Mouse (Mus musculus) thymus, adult 2 months (tissue): ENCODE measurements around the gene Nav1.

Experiments
- CTCF ChIP-seq: fragments of 200-500 bp; IDR thresholded peaks from 2 replicates; pipeline ENCODE4 v1.5.1; 2012; ENCODE audit warnings: mild to moderate bottlenecking, control low read depth, low read length, moderate library complexity, borderline replicate concordance; ENCODE audit not compliant: control insufficient read depth, poor library complexity, insufficient read depth; ENCODE audit errors: extremely low read depth
- POLR2A ChIP-seq: fragments of 200-500 bp; IDR thresholded peaks from 2 replicates; pipeline ENCODE4 v1.6.1; 2012; ENCODE audit warnings: mild to moderate bottlenecking, low read length, control low read depth, moderate library complexity; ENCODE audit not compliant: control insufficient read depth, poor library complexity, insufficient read depth; ENCODE audit errors: extremely low read depth

- peak; percentile 66; the same call in 1 of the 2 replicates for TF ChIP-seq CTCF
- TF ChIP-seq POLR2A, result no peak
Measured at GRCm38 (mm10) chr1:135461097-135461730, 145.9 kb downstream of the Nav1 start.
